In the genomic region with DNA sequence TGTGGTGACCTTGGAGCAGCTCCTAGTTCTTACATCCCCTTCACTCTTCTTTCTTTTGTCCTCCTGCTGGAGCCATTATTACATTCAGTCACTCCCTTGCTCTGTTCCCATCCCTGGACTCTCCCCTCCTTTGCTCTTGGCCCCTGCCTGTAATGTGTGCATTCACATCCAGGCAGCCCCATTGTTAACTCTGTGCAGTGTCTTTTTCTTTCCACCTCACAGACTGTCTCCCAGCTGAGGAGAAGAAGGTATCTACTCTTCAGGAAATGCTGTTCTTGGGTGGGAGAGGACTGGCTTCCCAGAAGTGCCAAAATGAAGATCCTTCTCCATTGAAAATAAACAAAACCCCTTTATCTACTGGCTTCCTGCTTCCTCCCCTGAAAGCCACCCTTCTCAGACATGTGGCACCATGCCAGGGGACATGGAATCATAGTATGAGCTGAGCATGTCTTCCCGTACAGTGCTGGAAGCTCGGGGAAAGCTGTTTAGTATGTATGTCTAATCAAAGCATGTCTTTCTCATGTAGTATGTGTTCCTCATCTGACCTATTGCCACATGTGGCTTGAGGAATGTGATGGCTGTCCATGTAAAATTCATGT, we compare ENCODE assay signal across 13 mouse cellular contexts. TPM values are rescaled to one million over a fixed set of nuclear protein-coding genes. Genes with fewer than 3 reads are reported as not detected.
A peak's percentile ranks its signal among the peaks of the same experiment; 100 is the strongest.
DNase-seq lines count a peak whose midpoint lies in the region; ATAC-seq and TF ChIP-seq lines count a peak whose summit lies in the region.
"Had no signal": no experiment of that assay in that cellular context is flagged by ENCODE, and none has a peak within 500 bp of the region (broad histone marks: within the 10 kb centered on the region; RNA-seq: fewer than 3 reads in every experiment).

No protein-coding gene starts in this region.

- no peaks in the 10 kb centered on the region for H3K36me3 ChIP-seq in embryonic facial prominence, embryonic 14.5 days (ENCODE audit: control insufficient read depth, insufficient read depth, low read length)
- H3K36me3 ChIP-seq in embryonic facial prominence, embryonic 10.5 days (replicated peaks), result no peaks in the 10 kb centered on the region
- no peaks in the 10 kb centered on the region for H3K36me3 ChIP-seq in liver, adult 2 months (ENCODE audit: control insufficient read depth, insufficient read depth, low read length)
- H3K36me3 ChIP-seq in liver, embryonic 11.5 days (ENCODE audit: control insufficient read depth, insufficient read depth, low read length), result no peaks in the 10 kb centered on the region
- H3K36me3 ChIP-seq: G1E had no signal

- H3K4me2 ChIP-seq in embryonic facial prominence, embryonic 14.5 days (ENCODE audit: low read depth, low read length), result no peak overlapping the region
- H3K4me2 ChIP-seq in liver, embryonic 11.5 days, result no peak overlapping the region
- H3K4me2 ChIP-seq: hindbrain, embryonic 15.5 days had no signal

- 71% methylated on average over 2 of the region's 2 CpGs for WGBS in embryonic facial prominence, embryonic 14.5 days
- WGBS in embryonic facial prominence, embryonic 10.5 days, result 90% methylated on average over 2 of the region's 2 CpGs
- 79% methylated on average over 2 of the region's 2 CpGs for WGBS in liver, adult 2 months
- WGBS in liver, embryonic 11.5 days, result 74% methylated on average over 2 of the region's 2 CpGs

- no peak overlapping the region for H3K4me3 ChIP-seq in embryonic facial prominence, embryonic 14.5 days (ENCODE audit: low read depth, low read length)
- no peak overlapping the region for H3K4me3 ChIP-seq in embryonic facial prominence, embryonic 10.5 days
- H3K4me3 ChIP-seq in liver, adult 2 months (ENCODE audit: insufficient read depth, low read depth, low read length), result no peak overlapping the region
- H3K4me3 ChIP-seq in liver, embryonic 11.5 days (ENCODE audit: low read depth, low read length), result no peak overlapping the region
- H3K4me3 ChIP-seq: hindbrain, embryonic 15.5 days had no signal

- TF ChIP-seq POLR2A in liver, adult 2 months (IDR thresholded peaks at IDR 0.05; ENCODE audit: extremely low read depth, insufficient read depth, low read length), result no peak

- TF ChIP-seq CTCF in liver, adult 2 months (IDR thresholded peaks at IDR 0.05; ENCODE audit: low read depth, low read length), result no peak

- no peak overlapping the region for H3K27ac ChIP-seq in embryonic facial prominence, embryonic 14.5 days (replicated peaks; ENCODE audit: low read depth, low read length)
- no peak overlapping the region for H3K27ac ChIP-seq in embryonic facial prominence, embryonic 10.5 days (replicated peaks)
- no peak overlapping the region for H3K27ac ChIP-seq in liver, adult 2 months (replicated peaks; ENCODE audit: insufficient read depth, low read depth, low read length)
- no peak overlapping the region for H3K27ac ChIP-seq in liver, embryonic 11.5 days (ENCODE audit: low read depth, low read length)
- H3K27ac ChIP-seq: hindbrain, embryonic 15.5 days; liver, embryonic 14.5 days had no signal

- 0 out of 2 replicates have a peak, but pooled peaks cover 3% of the 10 kb centered on the region for H3K9me3 ChIP-seq in embryonic facial prominence, embryonic 14.5 days (ENCODE audit: control insufficient read depth, low read length)
- no peaks in the 10 kb centered on the region for H3K9me3 ChIP-seq in embryonic facial prominence, embryonic 10.5 days
- H3K9me3 ChIP-seq in liver, embryonic 11.5 days (ENCODE audit: control insufficient read depth, low read length), result no peaks in the 10 kb centered on the region
- H3K9me3 ChIP-seq: G1E had no signal

- ATAC-seq in embryonic facial prominence, embryonic 14.5 days (ENCODE audit: low read depth), result no peak
- no peak for ATAC-seq in liver, embryonic 11.5 days (replicated peaks; ENCODE audit: low FRiP score)

- no peaks in the 10 kb centered on the region for H3K4me1 ChIP-seq in embryonic facial prominence, embryonic 14.5 days (ENCODE audit: control insufficient read depth, insufficient read depth, low read length)
- peaks cover 9% of the 10 kb centered on the region for H3K4me1 ChIP-seq in embryonic facial prominence, embryonic 10.5 days
- H3K4me1 ChIP-seq in liver, adult 2 months (ENCODE audit: control insufficient read depth, insufficient read depth, low read length), result 0 out of 2 replicates have a peak, but pooled peaks cover 3% of the 10 kb centered on the region
- no peaks in the 10 kb centered on the region for H3K4me1 ChIP-seq in liver, embryonic 11.5 days (replicated peaks; ENCODE audit: control insufficient read depth, insufficient read depth, low read length)
- H3K4me1 ChIP-seq: hindbrain, embryonic 15.5 days had no signal

- no peaks in the 10 kb centered on the region for H3K27me3 ChIP-seq in embryonic facial prominence, embryonic 14.5 days (replicated peaks; ENCODE audit: control insufficient read depth, insufficient read depth, low read length)
- no peaks in the 10 kb centered on the region for H3K27me3 ChIP-seq in embryonic facial prominence, embryonic 10.5 days (replicated peaks; ENCODE audit: low read depth, poor library complexity, severe bottlenecking)
- no peaks in the 10 kb centered on the region for H3K27me3 ChIP-seq in liver, adult 2 months (ENCODE audit: control insufficient read depth, insufficient read depth, low read length)
- H3K27me3 ChIP-seq in liver, embryonic 11.5 days (replicated peaks; ENCODE audit: control insufficient read depth, insufficient read depth, low read length), result no peaks in the 10 kb centered on the region
- H3K27me3 ChIP-seq: hindbrain, embryonic 15.5 days had no signal

- no peaks in the 10 kb centered on the region for H3K79me2 ChIP-seq in liver, adult 2 months (ENCODE audit: control insufficient read depth, insufficient read depth, low read length)

- peak; percentile 32 for DNase-seq in embryonic facial prominence, embryonic 14.5 days (ENCODE audit: low spot score)
- DNase-seq in embryonic facial prominence, embryonic 10.5 days (ENCODE audit: low spot score), result no peak
- peak; percentile 18 for DNase-seq in liver, adult 2 months (ENCODE audit: extremely low read depth, low read depth, low spot score)
- DNase-seq in liver, embryonic 11.5 days (ENCODE audit: low spot score), result no peak
- peak; percentile 16 to 17 for DNase-seq in heart, postnatal 36 days
- peak; percentile 74 for DNase-seq in lung, postnatal 14 days
- no peak for DNase-seq in left cerebral cortex, postnatal 36 days (ENCODE audit: low spot score in 2 of 2)
- DNase-seq in right cerebral cortex, postnatal 10 days (ENCODE audit: low spot score in 2 of 2), result no peak
- DNase-seq: cerebellum, adult 9-10 months; thymus, postnatal 4 days had no signal

- no peak overlapping the region for H3K9ac ChIP-seq in embryonic facial prominence, embryonic 14.5 days (ENCODE audit: low read depth, low read length)
- H3K9ac ChIP-seq in liver, adult 2 months (ENCODE audit: low read depth, low read length), result no peak overlapping the region
- H3K9ac ChIP-seq in liver, embryonic 11.5 days (ENCODE audit: low read depth, low read length), result no peak overlapping the region
- H3K9ac ChIP-seq: hindbrain, embryonic 15.5 days; liver, embryonic 14.5 days had no signal

- intact Hi-C loops in heart, postnatal 36 days (cut with DNase I), result no loop called here
- intact Hi-C loops in left cerebral cortex, postnatal 36 days (cut with DNase I), result no loop called here

RNA-seq across cellular contexts. Expression of a gene that starts 17.9 kb away (rescaled TPM):
- polyA plus RNA-seq in embryonic facial prominence, embryonic 14.5 days (2014; fragmentation: Nextera tagmentation; extraction: Ambion mirVana), result 7.1 and 8.2 TPM in 2 replicates
- 0.67 and 1.5 TPM in 2 replicates for polyA plus RNA-seq in embryonic facial prominence, embryonic 10.5 days (2016; fragmentation: Nextera tagmentation; extraction: Ambion mirVana)
- total RNA-seq in liver, adult 2 months (2014; rRNA removed), result 1.5 and 1.7 TPM in 2 replicates
- polyA plus RNA-seq in liver, adult 2 months (2012; rRNA removed), result 0.67 and 0.95 TPM in 2 replicates
- 2.7 and 2.9 TPM in 2 replicates for polyA plus RNA-seq in liver, embryonic 11.5 days (2014; fragmentation: Nextera tagmentation; extraction: Ambion mirVana)
- 1 to 10 TPM; 5.7 to 6.3 TPM for total RNA-seq in heart, postnatal 36 days (2021)
- 10 to 100 TPM; 50.5 to 64.8 TPM for total RNA-seq in left cerebral cortex, postnatal 36 days (2021)
- polyA plus RNA-seq: G1E had no signal

Comparison
In these comparisons a context has a peak if more than half of its experiments do, and no peak if none do; other contexts are left out.
1. DNase-seq: peak in embryonic facial prominence, embryonic 14.5 days (single experiment), liver, adult 2 months (single experiment), heart, postnatal 36 days (2 of 2) and lung, postnatal 14 days (single experiment); none in embryonic facial prominence, embryonic 10.5 days (single experiment), liver, embryonic 11.5 days (single experiment), left cerebral cortex, postnatal 36 days (0 of 2) and right cerebral cortex, postnatal 10 days (0 of 2).